32 mouse cellular contexts compared by ENCODE assay signal in the genomic region with DNA sequence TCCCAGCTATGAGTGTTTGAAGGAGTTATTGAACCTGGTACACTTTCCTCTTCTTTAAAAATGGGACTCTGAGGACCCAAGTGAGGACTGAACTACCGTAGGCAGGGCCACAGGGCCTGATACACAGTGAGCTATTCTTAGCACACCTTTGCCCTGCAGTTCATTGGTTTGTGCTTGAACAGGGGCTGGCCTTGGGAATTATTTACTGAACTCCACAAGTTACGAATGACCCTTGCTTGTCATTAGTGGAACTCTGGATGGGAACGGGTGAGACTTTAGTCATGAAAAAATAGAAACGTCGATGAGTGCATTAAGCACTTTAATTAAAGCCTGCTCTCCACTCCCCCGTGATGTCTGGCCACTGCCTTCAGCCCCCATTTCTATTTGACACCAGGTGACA. TPM values are rescaled to one million over a fixed set of nuclear protein-coding genes. Genes with fewer than 3 reads are reported as not detected.
DNase-seq lines count a peak whose midpoint lies in the region; ATAC-seq and TF ChIP-seq lines count a peak whose summit lies in the region.
"Had no signal": no experiment of that assay in that cellular context is flagged by ENCODE, and none has a peak within 500 bp of the region (broad histone marks: within the 10 kb centered on the region; RNA-seq: fewer than 3 reads in every experiment).

No protein-coding gene starts in this region.

- peaks cover 2% of the 10 kb centered on the region; the same call in 1 of the 2 replicates for H3K4me1 ChIP-seq in kidney, adult 2 months (ENCODE audit: control insufficient read depth, insufficient read depth, low read length)
- no peaks in the 10 kb centered on the region for H3K4me1 ChIP-seq in liver, embryonic 14.5 days (replicated peaks; ENCODE audit: control insufficient read depth in 2 of 2, insufficient read depth in 2 of 2, low read length in 1 of 2)
- H3K4me1 ChIP-seq: embryonic facial prominence, embryonic 12.5 days; forebrain, embryonic 15.5 days; neural tube, embryonic 15.5 days had no signal

- no peaks in the 10 kb centered on the region for H3K9me3 ChIP-seq in liver, embryonic 14.5 days (ENCODE audit: control insufficient read depth, low read length)
- H3K9me3 ChIP-seq: embryonic facial prominence, embryonic 12.5 days; forebrain, embryonic 15.5 days; neural tube, embryonic 15.5 days had no signal

- no peak for TF ChIP-seq CTCF in kidney, adult 2 months (conservative IDR thresholded peaks at IDR 0.05; ENCODE audit: insufficient read depth, insufficient read length, low read depth, low read length)
- TF ChIP-seq CTCF in liver, embryonic 14.5 days (IDR thresholded peaks at IDR 0.05; ENCODE audit: low read depth): no peak

- H3K27me3 ChIP-seq in kidney, adult 2 months (replicated peaks; ENCODE audit: control insufficient read depth, insufficient read depth, low read length): no peaks in the 10 kb centered on the region
- H3K27me3 ChIP-seq in liver, embryonic 14.5 days (ENCODE audit: control insufficient read depth, insufficient read depth, low read length): no peaks in the 10 kb centered on the region
- H3K27me3 ChIP-seq: embryonic facial prominence, embryonic 12.5 days; forebrain, embryonic 15.5 days; neural tube, embryonic 15.5 days had no signal

- DNase-seq in kidney, adult 2 months: peak; percentile 86
- peak; percentile 90 for DNase-seq in kidney, adult 9 months
- peak; percentile 44 to 78 for DNase-seq in kidney, postnatal 25 days
- no peak for DNase-seq in liver, embryonic 14.5 days (ENCODE audit: low read depth in 3 of 3, low spot score in 3 of 3)
- no peak for DNase-seq in lung, postnatal 36 days
- no peak for DNase-seq in heart, adult 8-10 months (ENCODE audit: low spot score)
- DNase-seq in thymus, adult 18-20 months: no peak
- no peak for DNase-seq in frontal cortex, postnatal 10 days (ENCODE audit: low spot score in 2 of 2)
- DNase-seq: adrenal gland, postnatal 25 days; cerebellum, adult 11-12 months; cerebellum, adult 9-11 months; embryo, embryonic 11 days; gastrocnemius, adult 2 months; heart, postnatal 14 days; layer of hippocampus, adult 9-11 months; lung, adult 18-20 months; midbrain, embryonic 14.5 days; retina, postnatal 1 day; right cerebral cortex, postnatal 25 days; spleen, adult 18-20 months; thymus, adult 2 months; thymus, postnatal 36 days had no signal

- no peak overlapping the region for H3K4me2 ChIP-seq in liver, embryonic 14.5 days (ENCODE audit: low read depth)
- H3K4me2 ChIP-seq: embryonic facial prominence, embryonic 12.5 days; forebrain, embryonic 15.5 days; neural tube, embryonic 15.5 days had no signal

- peak overlapping the region; percentile 90 for H3K27ac ChIP-seq in kidney, adult 2 months (ENCODE audit: insufficient read depth, low read depth, low read length)
- no peak overlapping the region for H3K27ac ChIP-seq in liver, embryonic 14.5 days
- H3K27ac ChIP-seq: embryonic facial prominence, embryonic 12.5 days; forebrain, embryonic 15.5 days; gastrocnemius, adult 2 months; neural tube, embryonic 15.5 days had no signal

- TF ChIP-seq EP300 in liver, embryonic 14.5 days (IDR thresholded peaks at IDR 0.05; ENCODE audit: low read depth): no peak

- peak overlapping the region; percentile 37; the same call in 1 of the 2 replicates for H3K4me3 ChIP-seq in kidney, adult 2 months (ENCODE audit: insufficient read depth, low read depth, low read length)
- H3K4me3 ChIP-seq in liver, embryonic 14.5 days (ENCODE audit: insufficient read depth in 1 of 2, low read depth in 2 of 2, low read length in 2 of 2): no peak overlapping the region
- H3K4me3 ChIP-seq: embryonic facial prominence, embryonic 12.5 days; forebrain, embryonic 15.5 days; gastrocnemius, adult 2 months; neural tube, embryonic 15.5 days had no signal

- 0 out of 2 replicates have a peak, but pooled peaks have one; percentile 28 for ATAC-seq in liver, embryonic 14.5 days (ENCODE audit: insufficient read depth)
- ATAC-seq: CD4-positive, CD25-positive, alpha-beta regulatory T cell, adult 4 months; forebrain, embryonic 15.5 days; hindbrain, embryonic 16.5 days; lung, postnatal 0 days had no signal

- no peak overlapping the region for H3K9ac ChIP-seq in liver, embryonic 14.5 days (replicated peaks)
- H3K9ac ChIP-seq: embryonic facial prominence, embryonic 12.5 days; forebrain, embryonic 15.5 days; neural tube, embryonic 15.5 days had no signal

- no peak for TF ChIP-seq POLR2A in kidney, adult 2 months (IDR thresholded peaks at IDR 0.05; ENCODE audit: low read depth, low read length)

- no peaks in the 10 kb centered on the region for H3K36me3 ChIP-seq in kidney, adult 2 months (ENCODE audit: control insufficient read depth, insufficient read depth, low read length)
- H3K36me3 ChIP-seq in liver, embryonic 14.5 days (replicated peaks; ENCODE audit: control insufficient read depth, insufficient read depth, low read depth): no peaks in the 10 kb centered on the region
- H3K36me3 ChIP-seq: embryonic facial prominence, embryonic 12.5 days; forebrain, embryonic 15.5 days; neural tube, embryonic 15.5 days had no signal

- WGBS in kidney, adult 2 months: 34% methylated on average over 6 of the region's 6 CpGs
- 59% methylated on average over 6 of the region's 6 CpGs for WGBS in liver, embryonic 14.5 days (ENCODE audit: insufficient replicate concordance)

RNA-seq across cellular contexts. Expression of a gene that starts 6.9 kb away (rescaled TPM):
- 10.4 and 10.5 TPM in 2 replicates for polyA plus RNA-seq in kidney, adult 2 months (2012; rRNA removed)
- 3.1 and 3.8 TPM in 2 replicates for polyA plus RNA-seq in liver, embryonic 14.5 days (2012; rRNA removed)
- 4.8 and 5.3 TPM in 2 replicates for polyA plus RNA-seq in liver, embryonic 14.5 days (2014; fragmentation: Nextera tagmentation; extraction: Ambion mirVana)
- total RNA-seq in heart, adult 8-10 months (2022): 10 to 100 TPM; 10.3 to 18.2 (median 15.7) TPM

RNA-seq across cellular contexts. Expression of a gene that starts 22.8 kb away (rescaled TPM):
- not detected in 2 replicates for polyA plus RNA-seq in kidney, adult 2 months (2012; rRNA removed)
- polyA plus RNA-seq in liver, embryonic 14.5 days (2012; rRNA removed): 0.03 TPM in 1 of 2 replicates, not detected in the other
- 0.06 TPM in 1 of 2 replicates, not detected in the other for polyA plus RNA-seq in liver, embryonic 14.5 days (2014; fragmentation: Nextera tagmentation; extraction: Ambion mirVana)
- not detected for total RNA-seq in heart, adult 8-10 months (2022)
- total RNA-seq: adrenal gland, adult 18-20 months; adrenal gland, postnatal 25 days; gastrocnemius, adult 2 months; gastrocnemius, postnatal 4 days; heart, postnatal 14 days had no signal
- polyA plus RNA-seq: CD4-positive, CD25-positive, alpha-beta regulatory T cell, adult 4 months; large intestine, adult 2 months; limb, embryonic 11.5 days had no signal

RNA-seq across cellular contexts. Expression of a gene that starts 37.8 kb away (rescaled TPM):
- 21.0 and 25.2 TPM in 2 replicates for polyA plus RNA-seq in kidney, adult 2 months (2012; rRNA removed)
- polyA plus RNA-seq in liver, embryonic 14.5 days (2012; rRNA removed): 6.7 and 18.2 TPM in 2 replicates
- polyA plus RNA-seq in liver, embryonic 14.5 days (2014; fragmentation: Nextera tagmentation; extraction: Ambion mirVana): 37.1 and 39.1 TPM in 2 replicates
- total RNA-seq in heart, adult 8-10 months (2022): 10 to 100 TPM; 67.1 to 86.9 (median 71.9) TPM

Comparison
In these comparisons a context has a peak if more than half of its experiments do, and no peak if none do; other contexts are left out.
1. DNase-seq: peak in kidney, adult 2 months (single experiment), kidney, adult 9 months (single experiment) and kidney, postnatal 25 days (2 of 2); none in liver, embryonic 14.5 days (0 of 3), lung, postnatal 36 days (single experiment), heart, adult 8-10 months (single experiment), thymus, adult 18-20 months (0 of 2) and frontal cortex, postnatal 10 days (0 of 2).